Mouse (Mus musculus) neural tube, embryonic 13.5 days (tissue): ENCODE results near the gene Fzr1. TPM values are rescaled to one million over a fixed set of nuclear protein-coding genes. Genes with fewer than 3 reads are reported as not detected.

Source experiments
- ATAC-seq: fragments of 200-750 bp; cut with Nextera tagmentation; 2 replicates; pipeline ENCODE4 v1.8.0; 2017; ENCODE audit warnings: low read depth, mild to moderate bottlenecking, moderate TSS enrichment, moderate library complexity
- H3K27ac ChIP-seq: fragments of 300-500 bp; sonication (generic); replicated peaks from 2 replicates; pipeline ENCODE4 v1.5.1; 2015; ENCODE audit warnings: moderate library complexity, mild to moderate bottlenecking, inconsistent platforms
- H3K27me3 ChIP-seq: fragments of 300-500 bp; sonication (generic); 2 replicates; pipeline ENCODE4 v1.6.1; 2015; ENCODE audit warnings: mild to moderate bottlenecking, inconsistent platforms
- H3K36me3 ChIP-seq: fragments of 300-500 bp; sonication (generic); 2 replicates; pipeline ENCODE4 v1.6.1; 2015; ENCODE audit warnings: mild to moderate bottlenecking, inconsistent platforms
- H3K4me1 ChIP-seq: fragments of 300-500 bp; sonication (generic); replicated peaks from 2 replicates; pipeline ENCODE4 v1.6.1; 2015; ENCODE audit warnings: inconsistent platforms
- H3K4me2 ChIP-seq: fragments of 300-500 bp; sonication (generic); 2 replicates; pipeline ENCODE4 v1.6.1; 2015; ENCODE audit warnings: inconsistent platforms, mild to moderate bottlenecking, moderate library complexity
- H3K4me3 ChIP-seq: fragments of 300-500 bp; sonication (generic); 2 replicates; pipeline ENCODE4 v1.5.1; 2015; ENCODE audit warnings: mild to moderate bottlenecking, inconsistent platforms
- H3K9ac ChIP-seq: fragments of 300-500 bp; sonication (generic); 2 replicates; pipeline ENCODE4 v1.6.1; 2015; ENCODE audit warnings: moderate library complexity, mild to moderate bottlenecking, inconsistent platforms
- H3K9me3 ChIP-seq: fragments of 300-500 bp; sonication (generic); 2 replicates; pipeline ENCODE4 v1.6.1; 2016; ENCODE audit warnings: inconsistent platforms
- WGBS: fragments of 180-500 bp; shearing (Covaris S2); methylation state at CpG from one replicate; pipeline ENCODE4 v1.1.7; 2015; 5-methylcytosine and 5-hydroxymethylcytosine counted together
- polyA plus RNA-seq: library from polyadenylated mRNA; unstranded; fragments of >200 nt; fragmentation: Nextera tagmentation; extraction: Ambion mirVana; gene quantifications from 2 replicates; pipeline ENCODE4 v1.2.1, GENCODE M21; 2015

The Fzr1 gene
- 105 and 112 TPM in 2 replicates for polyA plus RNA-seq

DNA sequence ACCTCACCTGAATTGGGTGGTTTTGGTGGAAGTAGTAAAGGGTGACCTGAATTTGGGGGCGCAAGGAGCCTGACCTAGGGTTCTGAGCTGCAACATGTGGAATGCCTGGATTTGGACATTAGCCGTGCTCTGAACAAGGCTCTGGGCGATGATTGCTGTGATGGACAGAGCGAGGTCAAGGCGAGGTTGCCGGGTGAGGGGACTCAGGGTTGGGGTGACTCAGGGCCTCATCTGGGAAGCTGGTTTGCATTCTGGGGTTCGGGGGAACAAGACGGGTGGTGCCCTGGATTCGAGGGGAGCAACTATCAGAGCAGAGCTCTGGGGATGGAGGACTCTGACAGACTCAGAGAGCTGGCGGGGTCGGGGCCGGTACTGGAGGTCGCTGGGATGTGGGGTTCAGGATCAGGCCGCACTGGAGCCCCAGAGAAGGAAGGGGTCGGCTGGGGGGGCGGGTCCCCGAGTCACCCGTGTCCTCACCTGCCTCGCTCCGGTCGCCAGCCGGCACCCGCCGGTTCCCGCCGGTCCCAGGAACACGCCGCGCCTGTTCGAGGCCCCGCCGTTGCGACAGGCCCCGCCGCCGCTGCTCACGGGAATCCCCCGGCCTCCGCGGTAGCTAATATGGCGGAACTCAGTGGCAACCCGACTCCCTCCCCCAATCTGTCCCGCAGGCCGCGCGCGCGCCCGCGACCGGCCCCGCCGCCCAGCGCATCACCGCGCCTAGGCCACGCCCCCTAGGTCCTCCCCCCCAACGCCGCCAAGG, at the start of gene Fzr1:
Gene Fzr1 (minus strand): TSS at position 724 of the 760 bp plus-strand sequence.
- H3K9ac ChIP-seq: peak within 1 kb of the TSS; percentile 86
- no peaks in the 10 kb centered on the region for H3K27me3 ChIP-seq
- H3K4me2 ChIP-seq: peak within 1 kb of the TSS; percentile 86
- peaks cover 22% of the 10 kb centered on the region for H3K36me3 ChIP-seq
- peak; percentile 69 for ATAC-seq
- peak within 1 kb of the TSS; percentile 79 for H3K27ac ChIP-seq
- H3K9me3 ChIP-seq: no peaks in the 10 kb centered on the region
- peaks cover 38% of the 10 kb centered on the region for H3K4me1 ChIP-seq
- peak within 1 kb of the TSS; percentile 71 for H3K4me3 ChIP-seq
- under 1% methylated on average over 56 of the region's 59 CpGs for WGBS

DNA sequence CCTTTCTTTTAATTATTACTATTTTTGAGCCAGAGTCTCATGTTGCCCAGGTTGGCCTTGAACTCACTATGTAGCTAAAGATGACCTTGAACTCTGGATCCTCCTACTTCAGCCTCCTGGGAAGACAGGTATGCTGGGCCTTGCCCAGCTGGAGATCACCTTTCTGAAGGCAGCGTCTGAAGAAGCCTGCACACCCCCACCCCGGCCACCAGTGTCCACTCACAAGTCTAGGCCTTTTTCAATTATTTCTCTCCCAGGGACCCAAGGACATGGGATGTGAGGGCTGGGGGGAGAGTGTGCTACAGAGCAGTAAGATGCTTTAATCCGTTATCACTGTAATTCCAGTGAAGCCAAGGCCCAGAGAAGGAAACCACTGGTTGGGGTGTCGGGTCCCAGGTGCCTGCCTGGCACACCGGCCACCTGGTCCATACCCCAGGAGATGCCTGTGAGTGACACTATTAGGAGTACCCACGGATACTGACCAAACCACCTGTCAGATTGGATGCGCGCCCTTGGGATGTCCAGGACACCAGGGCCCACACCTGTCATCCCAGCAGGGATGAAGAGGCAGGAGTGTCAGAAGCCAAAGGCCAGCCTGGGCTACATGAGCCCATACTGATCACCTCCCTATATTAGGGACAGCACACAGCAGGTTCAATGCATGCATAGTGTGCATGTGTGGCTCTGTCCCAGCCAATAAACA, 49.6 kb upstream of the Fzr1 start:
- Histone ChIP-seq H3K4me3 (no peak overlapping the region), H3K27me3 (peaks cover 37% of the 10 kb centered on the region), H3K36me3 (no peaks in the 10 kb centered on the region), H3K9me3 (no peaks in the 10 kb centered on the region), H3K4me2 (no peak overlapping the region), H3K27ac (no peak overlapping the region), H3K4me1 (peaks cover 64% of the 10 kb centered on the region), H3K9ac (no peak overlapping the region)
- ATAC-seq: no peak
- 74% methylated on average over 8 of the region's 8 CpGs for WGBS

- WGBS: 32% methylated on average over 3 of the region's 3 CpGs
- peak overlapping the region; percentile 72 for H3K9ac ChIP-seq
- ATAC-seq: no peak
Observed at GRCm38 (mm10) chr10:81427327-81427726, 49.0 kb upstream of the Fzr1 start.

GRCm38 (mm10) chr10:81426897-81427296, 48.6 kb upstream of the Fzr1 start:
- H3K4me1 ChIP-seq: peaks cover 59% of the 10 kb centered on the region
- H3K36me3 ChIP-seq: no peaks in the 10 kb centered on the region
- no peaks in the 10 kb centered on the region for H3K9me3 ChIP-seq
- 2% methylated on average over 38 of the region's 38 CpGs for WGBS
- H3K4me2 ChIP-seq: peak overlapping the region; percentile 62
- no peak for ATAC-seq
- no peak overlapping the region for H3K27ac ChIP-seq
- peak overlapping the region; percentile 45 for H3K4me3 ChIP-seq
- peaks cover 37% of the 10 kb centered on the region for H3K27me3 ChIP-seq
- peak overlapping the region; percentile 72 for H3K9ac ChIP-seq

More at GRCm38 (mm10) chr10:81427327-81427726, 49.0 kb upstream of the Fzr1 start:
- H3K27ac ChIP-seq: no peak overlapping the region
- H3K4me3 ChIP-seq: peak overlapping the region; percentile 45
- H3K4me2 ChIP-seq: peak overlapping the region; percentile 62
- no peaks in the 10 kb centered on the region for H3K36me3 ChIP-seq
- H3K9me3 ChIP-seq: no peaks in the 10 kb centered on the region
- peaks cover 37% of the 10 kb centered on the region for H3K27me3 ChIP-seq
- peaks cover 60% of the 10 kb centered on the region for H3K4me1 ChIP-seq

DNA sequence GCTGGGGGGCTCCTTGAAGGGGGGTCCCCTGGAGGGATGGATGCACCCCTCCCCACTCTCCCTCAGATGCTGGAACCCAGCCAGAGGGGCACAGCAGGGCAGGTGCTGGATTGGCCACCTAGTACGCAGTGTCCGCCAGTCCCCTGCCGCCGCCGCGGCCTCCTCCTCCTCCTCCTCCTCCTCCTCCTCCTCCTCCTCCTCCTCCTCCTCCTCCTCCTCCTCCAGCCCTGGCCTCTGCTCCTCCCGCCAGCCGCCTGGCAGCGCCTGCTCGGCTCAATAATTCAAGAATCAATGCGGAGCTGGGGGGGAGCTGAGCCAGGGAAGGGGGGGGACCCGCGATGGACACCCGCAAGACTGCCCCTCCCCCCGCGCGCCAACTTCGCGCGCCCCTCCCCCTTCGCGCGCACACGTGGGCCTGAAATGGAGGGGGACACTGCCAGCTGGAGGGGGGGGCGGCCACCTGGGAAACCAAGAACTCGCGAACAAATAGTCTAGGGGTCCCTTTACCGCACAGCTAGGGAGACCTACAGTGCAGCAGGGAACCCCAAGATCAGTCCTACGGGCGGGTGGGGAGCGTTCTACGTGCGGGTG, 47.9 kb upstream of the Fzr1 start:
- H3K27me3 ChIP-seq: peaks cover 37% of the 10 kb centered on the region
- peak overlapping the region; percentile 62 for H3K4me2 ChIP-seq
- H3K9me3 ChIP-seq: no peaks in the 10 kb centered on the region
- peak overlapping the region; percentile 45 for H3K4me3 ChIP-seq
- no peak overlapping the region for H3K27ac ChIP-seq
- no peak for ATAC-seq
- H3K36me3 ChIP-seq: no peaks in the 10 kb centered on the region
- peak overlapping the region; percentile 72 for H3K9ac ChIP-seq
- H3K4me1 ChIP-seq: peaks cover 53% of the 10 kb centered on the region
- 3% methylated on average over 26 of the region's 33 CpGs for WGBS

DNA sequence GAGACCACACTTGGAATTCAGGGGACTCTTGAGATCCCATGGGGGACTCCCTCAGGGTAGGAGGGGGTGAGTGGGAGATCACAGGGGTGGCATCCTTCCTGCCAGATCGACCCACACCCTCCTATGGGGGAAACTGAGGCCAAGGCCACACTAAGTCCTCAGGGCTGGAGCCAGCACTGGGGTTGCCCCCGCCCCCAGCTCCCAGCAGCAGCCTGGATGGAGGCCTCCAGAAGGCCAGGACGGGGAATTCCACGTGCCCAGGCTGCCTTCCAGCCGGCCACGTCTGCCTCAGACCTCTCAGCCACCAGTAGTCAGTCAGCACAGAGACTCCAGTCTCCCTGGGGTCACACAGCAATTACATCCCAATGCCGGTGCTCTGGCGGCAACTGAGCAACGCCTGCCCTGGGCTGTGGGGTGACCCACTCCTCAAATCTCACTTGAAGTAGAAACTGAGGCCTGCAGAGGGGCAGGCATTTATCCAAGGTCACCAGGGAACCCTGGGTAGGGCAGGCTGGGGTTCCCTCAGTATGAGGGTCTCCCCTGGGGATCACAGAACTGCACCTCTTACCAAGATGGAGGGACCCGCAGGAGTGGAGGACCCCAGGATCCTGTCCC, 47.0 kb upstream of the Fzr1 start:
- peak overlapping the region; percentile 62 for H3K4me2 ChIP-seq
- no peaks in the 10 kb centered on the region for H3K9me3 ChIP-seq
- H3K9ac ChIP-seq: peak overlapping the region; percentile 45
- peaks cover 3% of the 10 kb centered on the region; the same call in 1 of the 2 replicates for H3K36me3 ChIP-seq
- ATAC-seq: no peak
- H3K4me3 ChIP-seq: peak overlapping the region; percentile 45
- peaks cover 50% of the 10 kb centered on the region for H3K4me1 ChIP-seq
- WGBS: 23% methylated on average over 10 of the region's 10 CpGs
- H3K27me3 ChIP-seq: peaks cover 37% of the 10 kb centered on the region
- no peak overlapping the region for H3K27ac ChIP-seq

DNA sequence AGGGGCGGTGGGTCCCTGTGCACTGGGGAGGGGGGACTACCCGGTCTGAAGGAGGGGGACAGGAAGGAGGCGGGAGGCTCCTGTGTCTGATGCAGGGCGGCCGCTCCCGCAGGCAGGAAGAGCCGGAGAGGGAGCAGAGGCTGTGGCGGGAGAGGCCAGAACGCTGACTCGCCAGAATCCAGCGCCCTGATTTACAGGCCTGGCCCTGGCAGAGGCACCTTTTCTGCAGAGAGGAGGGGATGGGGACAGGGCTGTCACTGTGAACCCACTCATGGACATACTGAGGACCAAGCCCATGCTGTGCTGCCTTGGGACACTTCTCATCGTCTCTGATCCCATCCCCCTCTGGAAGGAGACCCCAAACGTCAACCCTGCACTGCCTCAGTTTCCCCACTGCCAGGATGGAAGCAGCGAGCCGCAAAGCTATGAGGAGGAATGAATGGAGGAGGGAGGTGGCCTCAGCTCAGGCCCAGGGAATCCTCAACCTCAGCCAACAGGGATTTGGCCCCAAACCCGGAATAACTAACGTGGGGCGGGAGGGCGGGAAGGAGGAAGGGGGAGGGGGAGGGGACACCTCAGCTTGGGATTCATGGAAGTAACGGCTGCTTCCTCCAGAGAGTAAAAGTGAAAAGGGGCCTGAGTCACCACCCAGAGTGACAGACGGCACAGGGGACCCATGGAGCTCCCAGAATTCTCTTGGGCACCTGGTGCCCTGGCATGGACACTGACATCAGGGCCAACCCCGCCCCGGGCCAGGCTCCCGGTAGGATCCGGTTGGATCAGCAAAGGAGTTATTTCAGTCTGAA, 46.1 kb upstream of the Fzr1 start:
- peaks cover 37% of the 10 kb centered on the region for H3K27me3 ChIP-seq
- H3K4me3 ChIP-seq: peak overlapping the region; percentile 45
- WGBS: 4% methylated on average over 25 of the region's 25 CpGs
- no peaks in the 10 kb centered on the region for H3K9me3 ChIP-seq
- peaks cover 12% of the 10 kb centered on the region; the same call in 1 of the 2 replicates for H3K36me3 ChIP-seq
- ATAC-seq: 0 out of 2 replicates have a peak, but pooled peaks have one; percentile 7
- peak overlapping the region; percentile 59; the same call in 1 of the 2 replicates for H3K27ac ChIP-seq
- H3K9ac ChIP-seq: peak overlapping the region; percentile 52
- H3K4me1 ChIP-seq: peaks cover 46% of the 10 kb centered on the region
- peak overlapping the region; percentile 62 for H3K4me2 ChIP-seq

DNA sequence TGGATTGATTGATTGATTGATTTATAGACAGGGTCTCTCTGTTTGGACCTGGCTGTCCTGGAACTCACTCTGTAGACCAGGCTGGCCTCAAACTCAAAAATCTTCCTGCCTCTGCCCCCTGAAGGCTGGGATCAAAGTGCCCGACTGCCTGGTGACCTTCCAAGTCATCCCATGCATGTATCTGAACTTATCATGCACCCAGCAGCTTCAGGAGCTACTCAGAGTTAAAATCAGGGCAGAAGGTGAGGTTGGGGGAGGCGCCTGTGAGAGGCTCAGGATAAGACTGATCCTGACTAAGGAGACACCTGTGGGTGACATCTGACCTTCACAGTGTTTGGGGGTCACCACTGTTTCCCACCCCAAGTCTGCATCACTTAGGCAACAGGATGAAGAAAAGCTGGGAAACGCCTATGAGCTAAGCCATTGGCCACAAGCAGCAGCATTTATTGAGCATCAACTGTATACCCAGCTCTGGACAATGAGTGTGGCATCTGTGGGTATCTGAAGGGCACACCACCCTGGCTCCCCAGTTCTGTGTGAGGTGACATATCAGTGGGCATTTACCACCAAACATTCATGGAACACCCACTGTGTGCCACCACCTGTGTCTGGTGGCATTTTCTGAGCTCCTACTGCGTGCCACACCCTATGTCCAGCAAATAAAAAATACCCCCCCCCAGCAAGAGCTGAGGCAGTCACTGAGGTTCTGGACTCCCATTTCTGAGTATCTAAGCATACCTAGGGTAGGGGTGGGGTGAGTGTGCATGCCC, 45.3 kb upstream of the Fzr1 start:
- Histone ChIP-seq H3K36me3 (peaks cover 13% of the 10 kb centered on the region; the same call in 1 of the 2 replicates), H3K4me1 (peaks cover 48% of the 10 kb centered on the region), H3K4me3 (no peak overlapping the region), H3K27ac (peak overlapping the region; percentile 59; the same call in 1 of the 2 replicates), H3K9ac (peak overlapping the region; percentile 52), H3K27me3 (peaks cover 37% of the 10 kb centered on the region), H3K9me3 (no peaks in the 10 kb centered on the region), H3K4me2 (peak overlapping the region; percentile 62; the same call in 1 of the 2 replicates)
- 62% methylated on average over 4 of the region's 4 CpGs for WGBS
- ATAC-seq: no peak

GRCm38 (mm10) chr10:81422661-81423217, 44.4 kb upstream of the Fzr1 start:
- Histone ChIP-seq H3K4me3 (no peak overlapping the region), H3K4me1 (peaks cover 57% of the 10 kb centered on the region), H3K9ac (no peak overlapping the region), H3K27me3 (peaks cover 28% of the 10 kb centered on the region), H3K4me2 (no peak overlapping the region), H3K27ac (no peak overlapping the region), H3K9me3 (no peaks in the 10 kb centered on the region), H3K36me3 (peaks cover 13% of the 10 kb centered on the region; the same call in 1 of the 2 replicates)
- 71% methylated on average over 3 of the region's 3 CpGs for WGBS
- no peak for ATAC-seq

DNA sequence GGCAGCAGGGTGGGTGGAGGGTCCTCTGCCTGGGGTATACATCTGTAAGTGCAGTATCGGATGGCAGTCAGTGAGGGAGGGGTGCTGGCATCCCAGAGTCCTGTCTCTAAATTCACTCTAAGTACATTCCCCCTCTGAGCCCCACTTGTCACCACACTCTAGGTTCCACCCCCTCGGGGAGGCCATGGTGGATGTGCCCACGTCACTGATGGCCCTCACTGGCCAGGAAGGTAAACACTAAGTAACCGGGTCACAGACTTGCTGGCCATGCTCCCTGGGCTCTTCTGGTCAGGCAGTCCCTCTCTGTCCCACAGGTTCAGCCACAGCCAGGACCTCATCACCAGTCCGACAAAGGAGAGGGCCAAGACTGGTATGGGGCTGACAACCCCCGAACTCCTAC, 43.9 kb upstream of the Fzr1 start:
- no peak for ATAC-seq
- WGBS: 79% methylated on average over 6 of the region's 6 CpGs

More for the DNA sequence above, 43.9 kb upstream of the Fzr1 start:
- Histone ChIP-seq H3K27me3 (peaks cover 23% of the 10 kb centered on the region), H3K4me1 (peaks cover 59% of the 10 kb centered on the region), H3K4me2 (no peak overlapping the region), H3K9me3 (no peaks in the 10 kb centered on the region), H3K4me3 (no peak overlapping the region), H3K36me3 (peaks cover 13% of the 10 kb centered on the region; the same call in 1 of the 2 replicates), H3K9ac (no peak overlapping the region), H3K27ac (no peak overlapping the region)
